In the genomic region with DNA sequence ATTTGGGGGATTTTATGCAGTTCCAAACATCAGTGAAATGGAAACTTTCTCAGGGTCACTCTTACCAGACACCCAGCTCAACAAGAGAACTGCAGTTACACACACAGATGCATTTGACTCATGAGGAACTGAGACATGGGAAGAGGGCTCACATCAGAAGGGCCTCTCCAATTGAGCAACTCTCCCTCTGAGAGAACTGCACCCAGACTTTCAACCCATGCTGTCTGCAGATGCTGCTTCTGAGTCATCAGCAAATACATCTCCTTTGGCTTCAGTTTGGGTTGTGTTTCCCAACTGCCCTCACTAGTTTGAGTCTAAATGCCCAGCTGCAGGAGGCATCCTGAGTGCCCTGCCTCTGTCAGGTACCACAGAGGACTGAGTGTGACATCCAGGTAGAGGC, we compare ENCODE assay signal across 8 mouse cellular contexts. TPM values are rescaled to one million over a fixed set of nuclear protein-coding genes. Genes with fewer than 3 reads are reported as not detected.
A peak's percentile ranks its signal among the peaks of the same experiment; 100 is the strongest.
DNase-seq lines count a peak whose midpoint lies in the region; ATAC-seq and TF ChIP-seq lines count a peak whose summit lies in the region.
"Not testable (repeated sequence)": the region's sequence is repeated elsewhere in the genome, so short reads cannot be mapped to it uniquely, and the experiment has no call there.
"Had no signal": no experiment of that assay in that cellular context is flagged by ENCODE, and none has a peak within 500 bp of the region (broad histone marks: within the 10 kb centered on the region; RNA-seq: fewer than 3 reads in every experiment).

No protein-coding gene starts in this region.

- not testable (repeated sequence) for H3K36me3 ChIP-seq in liver, embryonic 16.5 days (ENCODE audit: control insufficient read depth, insufficient read depth)

- not testable (repeated sequence) for H3K4me3 ChIP-seq in bone marrow, adult 2 months (replicated peaks; ENCODE audit: control insufficient read depth, low read depth, low read length); liver, embryonic 16.5 days (ENCODE audit: low read depth, low read length)

- H3K4me2 ChIP-seq in liver, embryonic 16.5 days (ENCODE audit: low read depth, low read length), result not testable (repeated sequence)

- not testable (repeated sequence) for H3K4me1 ChIP-seq in bone marrow, adult 2 months (ENCODE audit: control insufficient read depth, insufficient read depth, low read length); liver, embryonic 16.5 days (ENCODE audit: control insufficient read depth, low read depth, low read length)

- peak; percentile 7 for DNase-seq in A20 (ENCODE audit: low read depth, low spot score)
- peak; percentile 17 for DNase-seq in layer of hippocampus, adult 9-10 months (ENCODE audit: low spot score)
- DNase-seq in lung, postnatal 36 days, result peak; percentile 27
- DNase-seq in monocyte, adult 2 months (ENCODE audit: low read depth in 1 of 2, low spot score in 2 of 2), result peak; percentile 48 to 52

- peak overlapping the region; percentile 79; the same call in 1 of the 2 replicates for H3K27ac ChIP-seq in bone marrow, adult 2 months (ENCODE audit: control insufficient read depth, insufficient read depth, low read depth, low read length, poor library complexity)
- H3K27ac ChIP-seq in liver, embryonic 16.5 days (ENCODE audit: low read length), result peak overlapping the region; percentile 57; the same call in 1 of the 2 replicates

- not testable (repeated sequence) for TF ChIP-seq POLR2A in bone marrow, adult 2 months (IDR thresholded peaks at IDR 0.05; ENCODE audit: borderline replicate concordance, control insufficient read depth, low read depth, low read length)

- ATAC-seq in common myeloid progenitor, adult 5-6 weeks (replicated peaks; ENCODE audit: low read depth, poor library complexity, severe bottlenecking), result peak; percentile 83
- peak; percentile 48; the same call in 1 of the 2 replicates for ATAC-seq in liver, embryonic 16.5 days (ENCODE audit: low read depth)

- H3K27me3 ChIP-seq in liver, embryonic 16.5 days (ENCODE audit: control insufficient read depth, insufficient read depth, low read depth, low read length), result not testable (repeated sequence)

- not testable (repeated sequence) for H3K9ac ChIP-seq in liver, embryonic 16.5 days (ENCODE audit: low read depth, low read length)

- TF ChIP-seq CTCF in bone marrow, adult 2 months (IDR thresholded peaks at IDR 0.05; ENCODE audit: control insufficient read depth, insufficient read depth, low read length), result not testable (repeated sequence)

- not testable (repeated sequence) for H3K9me3 ChIP-seq in liver, embryonic 16.5 days (replicated peaks; ENCODE audit: control insufficient read depth, low read length)

RNA-seq across cellular contexts. Expression of gene Naip2, which starts 18.8 kb away (rescaled TPM):
- polyA plus RNA-seq in bone marrow, adult 2 months (2011; ENCODE audit: insufficient read depth, insufficient read length, low replicate concordance, missing spikeins), result 1.3 and 7.9 TPM in 2 replicates
- total RNA-seq in common myeloid progenitor, adult 5-6 weeks (2017), result 7.0 and 8.7 TPM in 2 replicates
- polyA plus RNA-seq in liver, embryonic 16.5 days (2015; fragmentation: Nextera tagmentation; extraction: Ambion mirVana), result 1.7 and 1.8 TPM in 2 replicates
- polyA plus RNA-seq: erythroblast, embryonic 14.5 days had no signal

RNA-seq across cellular contexts. Expression of gene Smn1, which starts 58.5 kb away (rescaled TPM):
- 49.0 and 92.7 TPM in 2 replicates for polyA plus RNA-seq in bone marrow, adult 2 months (2011; ENCODE audit: insufficient read depth, insufficient read length, low replicate concordance, missing spikeins)
- 52.2 and 54.5 TPM in 2 replicates for total RNA-seq in common myeloid progenitor, adult 5-6 weeks (2017)
- 13.1 and 14.6 TPM in 2 replicates for polyA plus RNA-seq in liver, embryonic 16.5 days (2015; fragmentation: Nextera tagmentation; extraction: Ambion mirVana)
